24 mouse cellular contexts compared by ENCODE assay signal in genomic region chr2:135067419-135067818, GRCm38 (mm10).
DNase-seq lines count a peak whose midpoint lies in the region; ATAC-seq lines count a peak whose summit lies in the region.
"Had no signal": no experiment of that assay in that cellular context is flagged by ENCODE, and none has a peak within 500 bp of the region (broad histone marks: within the 10 kb centered on the region; RNA-seq: fewer than 3 reads in every experiment).

No protein-coding gene starts in this region.

- no peaks in the 10 kb centered on the region for H3K4me1 ChIP-seq in liver, embryonic 15.5 days (replicated peaks)
- H3K4me1 ChIP-seq: embryonic facial prominence, embryonic 13.5 days; embryonic facial prominence, embryonic 15.5 days; forebrain, embryonic 10.5 days; forebrain, embryonic 12.5 days had no signal

- no peak overlapping the region for H3K27ac ChIP-seq in liver, embryonic 15.5 days (replicated peaks)
- H3K27ac ChIP-seq: embryonic facial prominence, embryonic 13.5 days; embryonic facial prominence, embryonic 15.5 days; forebrain, embryonic 10.5 days; forebrain, embryonic 12.5 days had no signal

- no peak overlapping the region for H3K9ac ChIP-seq in liver, embryonic 15.5 days
- H3K9ac ChIP-seq: embryonic facial prominence, embryonic 13.5 days; embryonic facial prominence, embryonic 15.5 days; forebrain, embryonic 12.5 days had no signal

- DNase-seq in liver: no peak
- DNase-seq in ES-CJ7 (ENCODE audit: low read depth, low spot score): peak; percentile 14
- DNase-seq in R1 (ENCODE audit: low read depth, low spot score): peak; percentile 50
- no peak for DNase-seq in thymus, postnatal 36 days
- no peak for DNase-seq in left cerebral cortex, postnatal 10 days (ENCODE audit: extremely low spot score in 1 of 2, low spot score in 2 of 2)
- DNase-seq: adrenal gland, adult 2 months; adrenal gland, postnatal 10 days; adrenal gland, postnatal 25 days; cerebellum, adult 11 months; cerebellum, adult 18-20 months; cerebellum, adult 8-10 months; cerebellum, adult 9-11 months; cerebellum, postnatal 36 days; embryo, embryonic 11 days had no signal

- H3K9me3 ChIP-seq in liver, embryonic 15.5 days (replicated peaks): no peaks in the 10 kb centered on the region
- H3K9me3 ChIP-seq: embryonic facial prominence, embryonic 13.5 days; embryonic facial prominence, embryonic 15.5 days; forebrain, embryonic 10.5 days; forebrain, embryonic 12.5 days; G1E had no signal

- H3K4me2 ChIP-seq in liver, embryonic 15.5 days: no peak overlapping the region
- H3K4me2 ChIP-seq: embryonic facial prominence, embryonic 13.5 days; embryonic facial prominence, embryonic 15.5 days; forebrain, embryonic 12.5 days had no signal

- intact Hi-C loops in left cerebral cortex, postnatal 10 days (cut with DNase I): no loop called here

- H3K36me3 ChIP-seq in liver, embryonic 15.5 days (replicated peaks): no peaks in the 10 kb centered on the region
- H3K36me3 ChIP-seq: embryonic facial prominence, embryonic 13.5 days; embryonic facial prominence, embryonic 15.5 days; forebrain, embryonic 10.5 days; forebrain, embryonic 12.5 days; G1E had no signal

- H3K4me3 ChIP-seq in liver, embryonic 15.5 days (replicated peaks): no peak overlapping the region
- H3K4me3 ChIP-seq: embryonic facial prominence, embryonic 13.5 days; embryonic facial prominence, embryonic 15.5 days; erythroblast, embryonic 14.5 days; forebrain, embryonic 10.5 days; forebrain, embryonic 12.5 days had no signal

- ATAC-seq in liver, embryonic 15.5 days (ENCODE audit: insufficient read depth): peak; percentile 37; the same call in 1 of the 2 replicates
- ATAC-seq: forebrain, embryonic 14.5 days; forebrain, embryonic 16.5 days; Patski had no signal

- no peaks in the 10 kb centered on the region for H3K27me3 ChIP-seq in liver, embryonic 15.5 days
- H3K27me3 ChIP-seq: embryonic facial prominence, embryonic 13.5 days; embryonic facial prominence, embryonic 15.5 days; forebrain, embryonic 12.5 days had no signal

Comparison
In these comparisons a context has a peak if more than half of its experiments do, and no peak if none do; other contexts are left out.
1. DNase-seq: peak in ES-CJ7 (single experiment) and R1 (single experiment); none in liver (single experiment), thymus, postnatal 36 days (0 of 2) and left cerebral cortex, postnatal 10 days (0 of 2).